Mouse (Mus musculus) lung, postnatal 0 days (tissue): ENCODE measurements at regions not wholly inside any gene's neighbourhood (a gene's known extent, or its start where the extent isn't known, plus 50 kb on each side); places are given as distances from the start of the nearest gene placed in this dataset.

Source experiments
- CTCF ChIP-seq: IDR thresholded peaks from 2 replicates; pipeline ENCODE4 v1.5.1; 2016; ENCODE audit warnings: antibody characterized with exemption, mild to moderate bottlenecking
- EP300 ChIP-seq: IDR thresholded peaks from 2 replicates; pipeline ENCODE4 v1.6.1; 2016; ENCODE audit warnings: antibody characterized with exemption, mild to moderate bottlenecking, control low read depth

GRCm38 (mm10) chr4:105690716-105691115 is 99.0 kb upstream of the Gm12728 start:
- TF ChIP-seq CTCF, result no peak
- no peak for TF ChIP-seq EP300
